Mouse (Mus musculus) liver, postnatal 0 days (tissue): Measurements from ENCODE around the gene 4933427D14Rik. TPM values are rescaled to one million over a fixed set of nuclear protein-coding genes. Genes with fewer than 3 reads are reported as not detected.

ENCODE experiments used
- ATAC-seq: fragments of 200-750 bp; cut with Nextera tagmentation; 2 replicates; pipeline ENCODE4 v1.8.0; 2017; ENCODE audit warnings: mild to moderate bottlenecking, moderate library complexity
- DNase-seq: peaks from one replicate; pipeline ENCODE4 v3.0.0-alpha.2; 2016
- H3K27ac ChIP-seq: fragments of 300-500 bp; sonication (generic); 2 replicates; pipeline ENCODE4 v1.5.1; 2014; ENCODE audit warnings: antibody characterized with exemption, moderate library complexity, mild to moderate bottlenecking, low read depth
- H3K27me3 ChIP-seq: fragments of 300-500 bp; sonication (generic); 2 replicates; pipeline ENCODE4 v1.6.1; 2014; ENCODE audit warnings: low read length, control low read depth, mixed read lengths; ENCODE audit not compliant: insufficient read depth
- H3K36me3 ChIP-seq: fragments of 300-500 bp; sonication (generic); replicated peaks from 2 replicates; pipeline ENCODE4 v1.6.1; 2014; ENCODE audit warnings: mild to moderate bottlenecking, control low read depth, low read length, moderate library complexity, mixed read lengths; ENCODE audit not compliant: insufficient read depth
- H3K4me1 ChIP-seq: fragments of 300-500 bp; sonication (generic); 2 replicates; pipeline ENCODE4 v1.6.1; 2014; ENCODE audit warnings: antibody characterized with exemption, mild to moderate bottlenecking, control low read depth; ENCODE audit not compliant: insufficient read depth
- H3K4me2 ChIP-seq: fragments of 300-500 bp; sonication (generic); 2 replicates; pipeline ENCODE4 v1.6.1; 2014; ENCODE audit warnings: low read depth, mild to moderate bottlenecking, low read length, moderate library complexity, mixed read lengths
- H3K4me3 ChIP-seq: fragments of 300-500 bp; sonication (generic); 2 replicates; pipeline ENCODE4 v1.5.1; 2014; ENCODE audit warnings: low read depth, low read length
- H3K9ac ChIP-seq: fragments of 300-500 bp; sonication (generic); replicated peaks from 2 replicates; pipeline ENCODE4 v1.6.1; 2014; ENCODE audit warnings: mild to moderate bottlenecking, moderate library complexity
- H3K9me3 ChIP-seq: fragments of 300-500 bp; sonication (generic); 2 replicates; pipeline ENCODE4 v1.6.1; 2016; ENCODE audit warnings: mild to moderate bottlenecking, control low read depth, low read length, mixed read lengths
- CTCF ChIP-seq: sonication (generic); IDR thresholded peaks from 2 replicates; pipeline ENCODE4 v1.5.1; 2016; ENCODE audit warnings: antibody characterized with exemption, low read depth
- EP300 ChIP-seq: IDR thresholded peaks from 2 replicates; pipeline ENCODE4 v1.6.1; 2016; ENCODE audit warnings: antibody characterized with exemption, low read depth, mild to moderate bottlenecking
- WGBS: fragments of 180-500 bp; shearing (Covaris S2); extraction: QIAGEN DNeasy Blood & Tissue Kit; methylation state at CpG from one replicate; pipeline ENCODE4 v1.1.7; 2014; ENCODE audit not compliant: insufficient replicate concordance; 5-methylcytosine and 5-hydroxymethylcytosine counted together
- polyA plus RNA-seq: library from polyadenylated mRNA; unstranded; fragments of >200 nt; fragmentation: Nextera tagmentation; extraction: Ambion mirVana; gene quantifications from 2 replicates; pipeline ENCODE4 v1.2.1, GENCODE M21; 2015

4933427D14Rik gene
- polyA plus RNA-seq, 1 experiment from 2014 or later: 1.7 TPM

GRCm38 (mm10) chr11:72223414-72223813, 16.2 kb upstream of the 4933427D14Rik start:
- Histone ChIP-seq H3K4me3 (no peak overlapping the region), H3K36me3 (no peaks in the 10 kb centered on the region), H3K9me3 (no peaks in the 10 kb centered on the region), H3K9ac (no peak overlapping the region), H3K27me3 (0 out of 2 replicates have a peak, but pooled peaks cover 1% of the 10 kb centered on the region), H3K4me1 (no peaks in the 10 kb centered on the region), H3K4me2 (no peak overlapping the region), H3K27ac (no peak overlapping the region)
- DNase-seq: no peak
- 79% methylated on average over 4 of the region's 4 CpGs for WGBS
- no peak for ATAC-seq
- TF ChIP-seq EP300 (no peak), CTCF (no peak)

GRCm38 (mm10) chr11:72221278-72221677, 14.0 kb upstream of the 4933427D14Rik start:
- WGBS: 19% methylated on average over 6 of the region's 6 CpGs
- no peak for ATAC-seq
- Histone ChIP-seq H3K4me1 (peaks cover 3% of the 10 kb centered on the region; the same call in 1 of the 2 replicates), H3K36me3 (no peaks in the 10 kb centered on the region), H3K4me2 (no peak overlapping the region), H3K27ac (no peak overlapping the region), H3K27me3 (no peaks in the 10 kb centered on the region), H3K9me3 (no peaks in the 10 kb centered on the region), H3K4me3 (no peak overlapping the region), H3K9ac (no peak overlapping the region)
- TF ChIP-seq EP300 (no peak), CTCF (peak; percentile 94)
- DNase-seq: peak; percentile 80

DNA sequence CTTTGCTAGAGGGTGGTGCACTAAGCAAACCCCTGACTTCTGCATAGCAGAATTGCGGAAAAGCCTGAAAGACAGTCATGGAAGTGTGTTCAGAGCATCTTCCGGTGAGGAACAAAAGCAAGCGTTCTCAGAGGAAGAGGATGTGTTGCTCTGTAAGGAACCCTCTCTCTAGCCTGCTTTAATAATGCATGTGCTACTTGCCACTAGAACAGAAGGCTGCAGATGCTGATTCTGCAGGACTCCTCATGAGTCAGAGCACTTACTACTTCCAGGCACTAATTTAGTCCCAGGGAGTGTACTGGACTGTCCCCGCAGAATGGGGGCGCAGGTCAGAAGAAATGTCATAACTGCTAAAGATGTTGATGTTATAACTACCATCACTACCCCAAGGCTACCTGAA, 9.9 kb upstream of the 4933427D14Rik start:
- H3K27ac ChIP-seq: no peak overlapping the region
- H3K4me2 ChIP-seq: no peak overlapping the region
- no peaks in the 10 kb centered on the region for H3K27me3 ChIP-seq
- peaks cover 10% of the 10 kb centered on the region for H3K4me1 ChIP-seq
- TF ChIP-seq CTCF (no peak), EP300 (no peak)
- no peak for ATAC-seq
- DNase-seq: no peak
- 69% methylated on average over 5 of the region's 5 CpGs for WGBS
- no peak overlapping the region for H3K4me3 ChIP-seq
- H3K9ac ChIP-seq: no peak overlapping the region
- no peaks in the 10 kb centered on the region for H3K36me3 ChIP-seq
- no peaks in the 10 kb centered on the region for H3K9me3 ChIP-seq

- no peaks in the 10 kb centered on the region for H3K9me3 ChIP-seq
- H3K4me1 ChIP-seq: peaks cover 10% of the 10 kb centered on the region
- H3K36me3 ChIP-seq: 0 out of 2 replicates have a peak, but pooled peaks cover 8% of the 10 kb centered on the region
- DNase-seq: peak; percentile 85
- ATAC-seq: peak; percentile 84
- peak within 1 kb of the TSS; percentile 30 for H3K27ac ChIP-seq
- peak within 1 kb of the TSS; percentile 63 for H3K4me3 ChIP-seq
- H3K9ac ChIP-seq: peak within 1 kb of the TSS; percentile 64
- no peak for TF ChIP-seq EP300
- TF ChIP-seq CTCF: no peak
- peak within 1 kb of the TSS; percentile 78 for H3K4me2 ChIP-seq
- WGBS: 2% methylated on average over 29 of the region's 29 CpGs
- no peaks in the 10 kb centered on the region for H3K27me3 ChIP-seq
Observed at GRCm38 (mm10) chr11:72215410-72215797, 8.1 kb upstream of the 4933427D14Rik start, which contains the start of gene Med31. Med31 (minus strand) TSS chr11:72215592.

DNA sequence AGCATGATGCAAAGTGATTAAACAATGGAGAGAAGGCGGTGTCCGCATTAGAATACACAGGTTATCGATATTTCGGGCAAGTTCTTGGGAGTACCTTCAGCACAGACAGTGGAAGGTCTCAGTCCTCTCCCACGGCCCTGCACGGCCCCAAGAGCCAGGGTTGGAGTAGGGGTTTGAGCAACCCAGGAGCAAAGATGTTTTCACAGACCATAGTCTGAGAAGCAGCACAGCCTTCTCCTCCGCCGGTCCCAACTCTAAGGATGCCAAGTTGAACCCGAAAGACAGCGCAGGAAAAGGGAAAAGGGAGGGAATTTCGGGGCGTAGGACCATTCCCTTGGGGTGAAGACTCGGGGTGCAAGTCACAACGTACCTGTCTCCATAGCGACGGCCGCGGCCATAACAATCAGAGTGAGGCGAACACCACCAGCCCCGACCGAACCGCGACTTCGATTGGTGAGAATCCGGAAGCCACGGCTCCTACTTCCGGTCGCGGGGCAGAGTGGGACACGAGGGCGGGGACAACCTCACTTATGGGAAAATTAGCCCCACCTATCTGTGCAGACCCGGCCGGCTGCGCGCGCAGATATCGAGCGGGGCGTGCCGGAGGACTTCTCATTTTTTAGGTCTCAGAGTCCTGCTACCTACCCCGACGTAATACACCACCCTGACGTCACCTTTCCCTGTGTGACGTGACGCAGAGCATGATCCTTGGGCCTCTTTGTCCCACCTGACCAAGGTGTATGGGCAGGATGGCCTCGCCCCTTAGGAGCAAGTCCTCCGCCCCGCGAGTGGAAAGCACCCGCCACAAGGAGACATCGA, 7.5 kb upstream of the 4933427D14Rik start:
- ATAC-seq (peak; percentile 93), DNase-seq (peak; percentile 97)
- H3K27me3 ChIP-seq: no peaks in the 10 kb centered on the region
- WGBS: under 1% methylated on average over 49 of the region's 51 CpGs
- H3K4me3 ChIP-seq: peak overlapping the region; percentile 63
- H3K9me3 ChIP-seq: no peaks in the 10 kb centered on the region
- H3K4me1 ChIP-seq: peaks cover 10% of the 10 kb centered on the region
- peak overlapping the region; percentile 64 for H3K9ac ChIP-seq
- H3K27ac ChIP-seq: peak overlapping the region; percentile 30
- peak overlapping the region; percentile 78 for H3K4me2 ChIP-seq
- TF ChIP-seq EP300 (no peak), CTCF (0 out of 2 replicates have a peak, but pooled peaks have one; percentile 11)
- 0 out of 2 replicates have a peak, but pooled peaks cover 11% of the 10 kb centered on the region for H3K36me3 ChIP-seq

DNA sequence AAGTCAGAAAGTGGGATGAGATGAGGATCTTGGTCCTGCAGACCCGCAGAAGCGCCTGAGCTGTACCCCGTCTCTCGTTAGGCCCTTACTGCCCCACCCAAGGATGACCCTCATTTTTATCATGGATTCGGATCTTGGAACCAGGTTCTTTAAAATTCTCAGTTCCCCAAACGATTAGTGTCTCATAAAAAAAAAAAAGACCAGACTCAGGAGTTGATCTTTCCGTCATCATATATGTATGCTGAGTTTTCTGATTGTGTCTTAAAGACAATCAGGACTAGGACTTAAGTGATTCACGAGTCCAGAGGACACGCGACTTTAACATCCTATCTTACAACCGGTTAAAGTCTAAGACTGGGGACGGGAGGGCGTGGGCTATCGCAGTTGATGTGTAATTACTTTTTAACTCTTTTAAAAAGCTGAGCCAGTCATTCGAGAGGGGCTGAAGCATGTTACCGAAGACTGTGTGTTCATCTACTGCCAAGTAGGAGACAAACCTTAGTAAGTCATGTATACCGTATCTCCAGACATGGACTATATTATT, 647 bp upstream of the 4933427D14Rik start:
- Histone ChIP-seq H3K36me3 (0 out of 2 replicates have a peak, but pooled peaks cover 11% of the 10 kb centered on the region), H3K27ac (peak overlapping the region; percentile 58; the same call in 1 of the 2 replicates), H3K4me1 (peaks cover 10% of the 10 kb centered on the region), H3K27me3 (no peaks in the 10 kb centered on the region), H3K4me3 (peak overlapping the region; percentile 74), H3K4me2 (peak overlapping the region; percentile 94), H3K9ac (peak overlapping the region; percentile 80), H3K9me3 (no peaks in the 10 kb centered on the region)
- ATAC-seq (no peak), DNase-seq (no peak)
- no peak for TF ChIP-seq CTCF
- TF ChIP-seq EP300: no peak
- WGBS: 10% methylated on average over 17 of the region's 17 CpGs
